Mouse (Mus musculus): ENCODE data around the gene Gramd1c. TPM values are rescaled to one million over a fixed set of nuclear protein-coding genes. Genes with fewer than 3 reads are reported as not detected.

Gene Gramd1c
- 2.7 and 3.8 TPM in 2 replicates for polyA plus RNA-seq (2015; fragmentation: Nextera tagmentation; extraction: Ambion mirVana)

DNA sequence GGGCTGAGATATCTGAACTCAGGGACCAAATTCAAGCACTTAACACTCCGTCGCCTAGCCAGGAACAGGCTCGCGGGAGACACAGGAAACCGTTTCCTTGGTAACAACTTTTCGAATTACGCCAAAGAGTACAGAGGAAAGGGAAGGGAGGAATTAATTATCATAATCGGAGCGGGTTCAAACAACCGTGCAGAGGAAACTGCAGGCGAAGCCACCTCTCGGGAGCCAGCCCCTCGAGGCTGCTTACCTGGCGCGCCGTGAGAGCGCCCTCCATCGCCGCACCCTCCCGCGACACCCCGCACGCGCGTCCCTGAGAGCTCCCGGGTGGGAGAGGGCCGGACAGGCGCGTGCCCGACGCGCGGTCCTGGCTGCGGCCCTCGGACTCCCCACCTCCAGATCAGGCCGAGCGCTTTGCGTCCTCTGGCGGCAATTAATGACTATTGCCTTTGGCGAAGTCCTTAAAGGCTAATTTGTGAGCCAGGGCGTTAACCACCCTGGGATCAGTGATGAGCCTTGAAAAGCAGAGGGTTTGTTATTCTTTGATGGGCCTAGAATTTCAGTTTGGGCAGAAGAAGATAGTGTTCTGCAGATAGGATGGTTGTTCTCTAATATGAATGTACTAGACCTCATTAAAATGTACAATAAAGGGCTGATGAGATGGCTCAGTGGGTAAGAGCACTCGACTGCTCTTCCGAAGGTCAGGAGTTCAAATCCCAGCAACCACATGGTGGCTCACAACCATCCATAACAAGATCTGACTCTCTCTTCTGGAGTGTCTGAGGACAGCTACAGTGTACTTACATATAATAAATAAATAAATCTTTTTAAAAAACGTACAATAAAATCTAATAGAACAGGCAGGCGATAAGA lies at the start of gene Gramd1c:
Gene Gramd1c, minus strand, starts transcription at position 321 of the 870 bp plus-strand sequence.
- peak within 1 kb of the TSS; percentile 63 for H3K4me3 ChIP-seq (replicated peaks)
- peak within 1 kb of the TSS; percentile 61 for H3K9ac ChIP-seq
- peaks cover 7% of the 10 kb centered on the region; the same call in 1 of the 2 replicates for H3K4me1 ChIP-seq (replicated peaks)
- no peak within 1 kb of the TSS for H3K27ac ChIP-seq
- peak; percentile 26 for DNase-seq
- H3K9me3 ChIP-seq (replicated peaks), result no peaks in the 10 kb centered on the region
- peak within 1 kb of the TSS; percentile 72 for H3K4me2 ChIP-seq
- WGBS (ENCODE audit: insufficient replicate concordance), result 7% methylated on average over 45 of the region's 45 CpGs
- H3K27me3 ChIP-seq, result no peaks in the 10 kb centered on the region
- no peaks in the 10 kb centered on the region for H3K36me3 ChIP-seq
- ATAC-seq (ENCODE audit: low read depth), result peak; percentile 70

DNA sequence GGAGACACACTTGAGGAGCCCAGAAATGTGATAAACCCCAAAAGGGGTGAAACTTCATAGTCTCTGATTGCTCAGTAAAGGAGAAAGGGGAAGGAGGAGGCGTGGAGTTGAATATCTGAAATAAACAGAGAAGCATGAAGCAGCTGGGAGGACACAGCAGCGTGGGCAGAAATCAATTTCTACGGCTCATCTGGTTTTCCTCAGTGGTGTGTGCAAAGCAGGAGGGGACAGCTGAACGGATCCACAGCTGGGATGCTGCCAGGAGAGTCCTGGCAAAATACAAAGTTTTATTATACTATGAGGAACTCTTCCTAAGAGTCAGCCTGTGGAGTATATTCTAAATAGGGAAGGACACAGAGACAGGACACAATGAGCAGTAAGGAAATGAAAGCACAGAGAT lies 45.9 kb upstream of the Gramd1c start:
- no peak for DNase-seq
- Histone ChIP-seq H3K9ac (no peak overlapping the region), H3K4me2 (no peak overlapping the region), H3K27me3 (no peaks in the 10 kb centered on the region), H3K4me1 (replicated peaks) (no peaks in the 10 kb centered on the region), H3K4me3 (replicated peaks) (no peak overlapping the region), H3K9me3 (replicated peaks) (no peaks in the 10 kb centered on the region), H3K36me3 (peaks cover 52% of the 10 kb centered on the region), H3K27ac (no peak overlapping the region)
- no peak for ATAC-seq (ENCODE audit: low read depth)
- WGBS (ENCODE audit: insufficient replicate concordance), result 78% methylated on average over 4 of the region's 4 CpGs

DNA sequence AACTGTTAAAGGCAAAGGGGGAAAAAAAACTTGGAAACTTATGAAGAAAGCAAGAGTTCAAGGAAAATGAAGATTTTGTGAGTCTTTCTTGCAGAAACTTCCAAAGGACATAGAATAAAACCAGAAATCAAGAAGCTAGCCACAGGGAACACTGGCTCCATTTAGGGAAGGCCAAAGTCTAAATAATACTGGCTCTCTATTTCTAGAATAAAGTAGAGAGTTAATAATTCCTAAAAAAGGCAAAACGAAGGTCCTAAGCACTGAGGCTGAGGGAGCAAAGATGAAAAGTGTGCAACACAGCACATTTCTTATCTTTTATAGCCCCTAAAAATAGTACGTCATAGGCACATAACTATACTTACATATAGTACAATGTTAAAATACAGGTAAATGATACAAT lies 42.1 kb upstream of the Gramd1c start:
- H3K9me3 ChIP-seq (replicated peaks), result no peaks in the 10 kb centered on the region; the same call in 1 of the 2 replicates
- no peak overlapping the region for H3K4me3 ChIP-seq (replicated peaks)
- H3K27ac ChIP-seq, result no peak overlapping the region
- WGBS (ENCODE audit: insufficient replicate concordance), result 80% methylated on average over 2 of the region's 2 CpGs
- no peaks in the 10 kb centered on the region for H3K27me3 ChIP-seq
- H3K4me1 ChIP-seq (replicated peaks), result no peaks in the 10 kb centered on the region
- no peak for ATAC-seq (ENCODE audit: low read depth)
- H3K9ac ChIP-seq, result no peak overlapping the region
- peaks cover 71% of the 10 kb centered on the region for H3K36me3 ChIP-seq
- DNase-seq, result no peak
- H3K4me2 ChIP-seq, result no peak overlapping the region

DNA sequence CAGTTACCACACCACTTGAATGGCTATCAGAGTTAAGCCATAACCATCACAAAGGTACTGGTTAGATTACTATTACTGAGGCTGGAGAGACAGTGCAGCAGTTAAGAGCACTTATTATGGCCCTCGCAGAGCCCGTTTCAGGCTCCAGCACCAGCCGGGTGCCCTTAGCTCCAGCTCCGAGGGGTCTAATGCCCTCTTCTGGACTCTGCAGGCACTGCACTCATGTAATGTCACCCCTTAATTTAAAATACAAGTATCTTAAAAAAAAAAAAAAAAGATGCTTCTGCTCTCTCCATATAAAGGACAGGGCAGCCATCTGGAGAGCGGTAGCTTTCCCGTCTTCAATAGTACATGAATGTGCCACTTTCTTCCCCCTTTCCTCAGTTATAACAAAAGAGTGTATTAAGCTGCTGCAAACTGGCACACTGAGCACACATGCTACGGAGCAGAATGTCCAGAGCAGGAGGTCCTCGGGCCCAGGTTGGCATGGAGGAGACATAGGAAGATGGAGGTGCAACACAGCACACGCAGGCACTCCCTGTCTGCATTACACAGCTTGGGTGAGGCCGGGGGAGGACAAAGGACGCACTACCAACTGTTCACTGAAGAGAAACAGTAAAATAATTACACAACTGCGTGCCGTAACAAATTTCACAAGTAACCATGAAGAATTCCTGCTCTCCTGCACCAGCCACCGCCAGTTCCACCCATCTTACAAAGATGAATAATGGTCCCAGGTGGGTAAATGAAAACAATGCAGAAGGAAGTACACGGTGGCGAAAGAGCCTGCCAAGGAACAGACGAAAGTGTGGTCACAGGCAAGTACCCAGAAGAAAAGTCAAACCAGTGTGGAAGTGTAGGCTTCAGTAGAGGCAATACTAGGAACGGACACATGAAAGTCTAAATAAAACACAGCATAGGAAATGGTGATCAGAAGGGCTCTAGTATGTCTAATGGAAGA lies 40.9 kb upstream of the Gramd1c start:
- Histone ChIP-seq H3K9me3 (replicated peaks) (no peaks in the 10 kb centered on the region; the same call in 1 of the 2 replicates), H3K36me3 (peaks cover 67% of the 10 kb centered on the region), H3K4me1 (replicated peaks) (no peaks in the 10 kb centered on the region), H3K4me3 (replicated peaks) (no peak overlapping the region), H3K9ac (no peak overlapping the region), H3K27me3 (no peaks in the 10 kb centered on the region), H3K4me2 (no peak overlapping the region), H3K27ac (no peak overlapping the region)
- no peak for DNase-seq
- WGBS (ENCODE audit: insufficient replicate concordance), result 84% methylated on average over 18 of the region's 18 CpGs
- no peak for ATAC-seq (ENCODE audit: low read depth)

DNA sequence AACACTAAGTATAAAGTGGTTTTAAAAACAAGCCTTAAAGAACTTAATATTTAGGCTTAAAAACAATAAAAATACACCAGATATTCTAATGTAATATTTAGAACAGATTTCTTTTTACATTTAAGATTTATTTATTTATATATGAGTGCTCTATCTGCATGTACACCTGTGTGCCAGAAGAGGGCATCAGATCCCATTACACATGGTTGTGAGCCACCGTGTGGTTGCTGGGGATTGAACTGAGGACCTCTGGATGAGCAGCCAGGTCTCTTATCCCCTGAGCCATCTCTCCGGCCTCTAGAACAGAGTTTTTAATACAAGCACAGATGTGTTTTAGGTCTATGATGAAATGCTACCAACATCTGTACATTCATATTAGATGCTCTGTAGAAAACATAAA lies 39.8 kb upstream of the Gramd1c start:
- Histone ChIP-seq H3K9ac (no peak overlapping the region), H3K27me3 (no peaks in the 10 kb centered on the region), H3K27ac (no peak overlapping the region), H3K4me1 (replicated peaks) (no peaks in the 10 kb centered on the region), H3K9me3 (replicated peaks) (no peaks in the 10 kb centered on the region; the same call in 1 of the 2 replicates), H3K4me2 (no peak overlapping the region), H3K4me3 (replicated peaks) (no peak overlapping the region), H3K36me3 (peaks cover 66% of the 10 kb centered on the region)
- DNase-seq (no peak), ATAC-seq (ENCODE audit: low read depth) (no peak)
- 79% methylated on average over 2 of the region's 2 CpGs for WGBS (ENCODE audit: insufficient replicate concordance)

DNA sequence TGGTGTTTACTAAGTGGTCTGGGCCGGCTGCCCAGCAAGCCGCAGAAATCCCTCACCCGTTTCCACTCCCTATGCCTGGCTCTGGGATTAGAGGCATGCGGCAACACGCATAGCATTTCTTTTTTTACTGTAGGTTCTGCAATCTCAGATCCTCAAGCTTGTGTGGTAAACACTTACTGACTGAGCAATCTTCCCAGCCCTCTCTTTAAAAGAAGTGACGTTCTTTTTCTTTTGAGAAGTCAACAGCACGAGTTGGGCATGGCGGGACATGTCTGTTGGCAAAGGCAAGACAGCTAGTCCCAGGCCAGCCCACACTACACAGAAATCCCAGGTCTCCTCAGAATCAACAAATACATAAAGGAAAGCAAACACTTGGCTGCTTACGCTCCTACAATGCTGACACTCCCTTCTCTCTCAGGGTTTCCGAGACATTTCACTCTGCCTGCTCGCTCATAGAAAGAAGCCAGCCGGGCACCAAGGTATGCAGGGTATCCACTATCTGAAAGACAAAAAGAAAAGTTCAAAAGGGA lies 38.1 kb upstream of the Gramd1c start:
- no peak for ATAC-seq (ENCODE audit: low read depth)
- Histone ChIP-seq H3K4me2 (no peak overlapping the region), H3K27me3 (no peaks in the 10 kb centered on the region), H3K4me1 (replicated peaks) (no peaks in the 10 kb centered on the region), H3K4me3 (replicated peaks) (no peak overlapping the region), H3K27ac (no peak overlapping the region), H3K36me3 (peaks cover 64% of the 10 kb centered on the region), H3K9me3 (replicated peaks) (no peaks in the 10 kb centered on the region; the same call in 1 of the 2 replicates), H3K9ac (no peak overlapping the region)
- DNase-seq, result no peak
- 87% methylated on average over 12 of the region's 12 CpGs for WGBS (ENCODE audit: insufficient replicate concordance)

DNA sequence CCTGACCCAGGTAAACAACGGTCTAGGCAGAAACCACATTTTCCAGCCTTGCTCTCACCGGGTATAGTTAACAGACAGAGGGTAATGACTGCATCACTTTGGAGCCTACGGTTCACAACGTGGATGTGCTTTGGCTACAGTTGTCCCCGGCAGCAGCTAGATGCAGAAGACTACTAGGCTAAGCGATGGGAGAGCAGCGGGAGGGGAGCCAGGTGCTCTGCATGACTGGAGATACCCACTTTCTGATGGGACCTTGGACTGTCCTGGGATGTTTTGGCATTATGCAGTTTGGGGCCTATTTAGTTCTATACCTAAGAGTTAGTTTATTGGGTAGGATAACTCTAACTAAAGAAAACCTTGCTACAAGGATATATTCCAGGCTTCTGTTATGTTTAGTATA lies 36.2 kb upstream of the Gramd1c start:
- 86% methylated on average over 7 of the region's 7 CpGs for WGBS (ENCODE audit: insufficient replicate concordance)
- Histone ChIP-seq H3K4me1 (replicated peaks) (no peaks in the 10 kb centered on the region), H3K36me3 (peaks cover 70% of the 10 kb centered on the region), H3K4me3 (replicated peaks) (no peak overlapping the region), H3K9ac (no peak overlapping the region), H3K4me2 (no peak overlapping the region), H3K27me3 (no peaks in the 10 kb centered on the region), H3K27ac (no peak overlapping the region), H3K9me3 (replicated peaks) (no peaks in the 10 kb centered on the region; the same call in 1 of the 2 replicates)
- DNase-seq, result no peak
- ATAC-seq (ENCODE audit: low read depth), result no peak

DNA sequence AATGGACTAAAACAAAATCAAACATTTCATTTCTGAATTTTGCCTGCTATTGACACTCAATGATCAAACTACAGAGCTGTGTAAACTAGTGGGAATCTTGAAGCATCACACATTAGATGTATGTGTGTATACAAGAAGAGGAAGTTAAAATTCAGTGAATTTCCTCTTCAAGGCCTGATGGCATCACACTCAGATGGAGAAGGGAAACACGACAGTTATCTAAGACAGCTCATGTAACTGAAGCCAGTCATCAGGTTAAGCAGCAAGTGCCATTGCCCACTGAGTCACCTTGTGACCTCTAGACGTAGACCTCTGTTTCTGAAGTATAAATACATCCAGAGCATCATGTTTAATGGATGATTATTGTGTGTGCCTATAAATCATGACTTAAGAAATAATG lies 24.5 kb upstream of the Gramd1c start:
- Histone ChIP-seq H3K4me2 (no peak overlapping the region), H3K27ac (no peak overlapping the region), H3K36me3 (peaks cover 53% of the 10 kb centered on the region), H3K4me1 (replicated peaks) (no peaks in the 10 kb centered on the region), H3K27me3 (no peaks in the 10 kb centered on the region), H3K9ac (no peak overlapping the region), H3K9me3 (replicated peaks) (no peaks in the 10 kb centered on the region), H3K4me3 (replicated peaks) (no peak overlapping the region)
- ATAC-seq (ENCODE audit: low read depth), result no peak
- DNase-seq, result no peak
- 47% methylated on average over 2 of the region's 2 CpGs for WGBS (ENCODE audit: insufficient replicate concordance)

DNA sequence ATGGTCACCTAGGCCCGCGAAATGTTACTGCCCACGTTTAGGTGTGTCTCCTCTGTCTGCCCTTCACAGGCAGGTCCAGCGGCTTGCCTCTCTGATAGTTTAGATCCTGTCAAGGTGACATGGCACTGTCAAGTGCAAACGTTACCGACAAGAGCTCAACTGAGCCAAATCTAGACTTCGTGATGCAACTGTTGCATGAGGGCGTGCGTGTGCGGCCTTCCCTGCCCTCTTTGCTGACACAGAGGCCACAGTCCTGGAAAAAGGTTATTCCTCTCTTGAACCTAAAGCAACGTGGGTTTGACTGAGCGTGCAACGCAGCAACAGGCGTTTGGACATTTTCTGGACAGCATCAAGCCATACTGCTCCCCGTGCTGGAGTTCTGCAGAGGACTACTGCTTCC lies 1.8 kb downstream of the Gramd1c start:
- no peak overlapping the region for H3K4me3 ChIP-seq (replicated peaks)
- 77% methylated on average over 15 of the region's 15 CpGs for WGBS (ENCODE audit: insufficient replicate concordance)
- H3K4me2 ChIP-seq, result no peak overlapping the region
- ATAC-seq (ENCODE audit: low read depth) (0 out of 2 replicates have a peak, but pooled peaks have one; percentile 10), DNase-seq (no peak)
- peak overlapping the region; percentile 32; the same call in 1 of the 2 replicates for H3K27ac ChIP-seq
- H3K36me3 ChIP-seq, result no peaks in the 10 kb centered on the region
- H3K4me1 ChIP-seq (replicated peaks), result peaks cover 7% of the 10 kb centered on the region; the same call in 1 of the 2 replicates
- no peaks in the 10 kb centered on the region for H3K27me3 ChIP-seq
- H3K9me3 ChIP-seq (replicated peaks), result no peaks in the 10 kb centered on the region
- no peak overlapping the region for H3K9ac ChIP-seq

DNA sequence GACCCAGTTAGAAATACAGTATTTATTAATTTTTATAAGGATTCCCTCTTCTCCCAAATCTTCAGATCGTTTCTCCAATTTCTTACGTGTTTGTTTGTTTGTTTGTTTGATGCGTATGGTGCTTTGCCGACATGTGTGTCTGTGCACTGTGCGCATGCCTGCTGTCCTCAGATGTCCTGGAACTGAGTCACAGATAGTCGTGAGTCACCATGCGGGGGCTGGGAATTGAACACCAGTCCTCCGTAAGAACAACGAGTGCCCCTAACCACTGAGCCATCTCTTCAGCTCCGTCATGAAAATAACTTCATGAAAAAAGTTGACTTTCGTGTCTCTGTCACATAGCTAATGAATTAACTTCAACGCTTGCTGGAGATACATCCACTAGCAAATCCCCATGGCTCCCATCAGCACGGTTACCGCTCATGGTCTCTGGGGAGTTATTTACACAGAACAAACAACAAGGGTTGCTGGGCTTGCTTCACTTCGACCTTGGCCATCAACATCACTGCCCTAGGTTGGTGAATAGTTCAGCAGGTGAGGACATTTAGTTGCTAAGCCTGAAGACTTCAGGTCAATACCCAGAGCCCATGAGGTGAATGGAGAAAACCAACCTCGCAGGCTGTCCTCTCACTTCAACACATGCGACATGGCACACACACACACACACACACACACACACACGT lies 2.4 kb downstream of the Gramd1c start:
- 75% methylated on average over 18 of the region's 18 CpGs for WGBS (ENCODE audit: insufficient replicate concordance)
- DNase-seq (no peak), ATAC-seq (ENCODE audit: low read depth) (peak; percentile 66)
- Histone ChIP-seq H3K9me3 (replicated peaks) (no peaks in the 10 kb centered on the region), H3K27ac (peak overlapping the region; percentile 32; the same call in 1 of the 2 replicates), H3K36me3 (no peaks in the 10 kb centered on the region), H3K4me1 (replicated peaks) (peaks cover 7% of the 10 kb centered on the region; the same call in 1 of the 2 replicates), H3K4me3 (replicated peaks) (no peak overlapping the region), H3K27me3 (no peaks in the 10 kb centered on the region), H3K4me2 (no peak overlapping the region), H3K9ac (no peak overlapping the region)

Data from liver, embryonic 13.5 days (tissue).